Mouse (Mus musculus) bone marrow, adult 2 months (tissue): ENCODE measurements around the gene Zfp949.

Source experiments
- CTCF ChIP-seq: fragments of 200-500 bp; IDR thresholded peaks from 2 replicates; pipeline ENCODE4 v1.5.1; 2011; ENCODE audit warnings: low read length, control low read depth; ENCODE audit not compliant: control insufficient read depth, insufficient read depth
- POLR2A ChIP-seq: fragments of 200-500 bp; IDR thresholded peaks from 2 replicates; pipeline ENCODE4 v1.6.1; 2011; ENCODE audit warnings: low read depth, mild to moderate bottlenecking, control low read depth, low read length, borderline replicate concordance; ENCODE audit not compliant: control insufficient read depth

DNA sequence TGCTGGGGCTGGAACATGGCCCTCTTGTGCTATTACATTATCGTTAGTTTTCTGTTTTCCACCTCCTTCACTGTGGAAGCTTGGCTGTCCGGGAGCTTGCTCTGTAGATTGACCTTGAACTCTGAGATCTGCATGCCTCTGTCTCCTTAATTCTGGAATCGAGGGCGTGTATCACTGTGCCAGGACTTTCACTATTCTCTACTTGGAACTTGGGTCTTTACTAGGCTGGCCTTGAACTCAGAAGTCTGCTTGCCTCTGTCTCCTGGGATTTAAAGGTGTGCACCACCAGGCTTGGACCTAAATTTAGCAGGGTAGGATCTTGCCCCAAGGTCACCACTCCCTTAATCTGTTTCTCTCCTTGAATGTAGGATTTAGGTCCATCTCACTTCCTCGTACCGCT lies 46.0 kb upstream of the Zfp949 start:
- no peak for TF ChIP-seq CTCF
- no peak for TF ChIP-seq POLR2A
